ENCODE assay signal across 12 mouse cellular contexts in genomic region chr2:163364785-163365541, GRCm38 (mm10). TPM values are rescaled to one million over a fixed set of nuclear protein-coding genes. Genes with fewer than 3 reads are reported as not detected.
DNase-seq lines count a peak whose midpoint lies in the region; ATAC-seq and TF ChIP-seq lines count a peak whose summit lies in the region.
"Had no signal": no experiment of that assay in that cellular context is flagged by ENCODE, and none has a peak within 500 bp of the region (broad histone marks: within the 10 kb centered on the region; RNA-seq: fewer than 3 reads in every experiment).

No protein-coding gene starts in this region.

- WGBS in heart, embryonic 12.5 days: 46% methylated on average over 18 of the region's 18 CpGs
- 59% methylated on average over 18 of the region's 18 CpGs for WGBS in intestine, embryonic 16.5 days
- WGBS in stomach, embryonic 15.5 days: 47% methylated on average over 18 of the region's 18 CpGs
- 83% methylated on average over 18 of the region's 18 CpGs for WGBS in thymus, adult 2 months

- no peaks in the 10 kb centered on the region for H3K9me3 ChIP-seq in heart, embryonic 12.5 days (replicated peaks)
- H3K9me3 ChIP-seq in intestine, embryonic 16.5 days (ENCODE audit: control insufficient read depth, low read length): no peaks in the 10 kb centered on the region
- no peaks in the 10 kb centered on the region for H3K9me3 ChIP-seq in stomach, embryonic 15.5 days
- H3K9me3 ChIP-seq: limb, embryonic 12.5 days had no signal

- peaks cover 79% of the 10 kb centered on the region for H3K4me1 ChIP-seq in heart, embryonic 12.5 days (replicated peaks)
- peaks cover 4% of the 10 kb centered on the region; the same call in 1 of the 2 replicates for H3K4me1 ChIP-seq in intestine, embryonic 16.5 days (ENCODE audit: control insufficient read depth, insufficient read depth, low read length)
- peaks cover 15% of the 10 kb centered on the region; the same call in 1 of the 2 replicates for H3K4me1 ChIP-seq in stomach, embryonic 15.5 days
- H3K4me1 ChIP-seq in thymus, adult 2 months (replicated peaks; ENCODE audit: control insufficient read depth, insufficient read depth, low read length): no peaks in the 10 kb centered on the region
- H3K4me1 ChIP-seq: limb, embryonic 12.5 days had no signal

- H3K4me3 ChIP-seq in heart, embryonic 12.5 days: no peak overlapping the region
- no peak overlapping the region for H3K4me3 ChIP-seq in intestine, embryonic 16.5 days (ENCODE audit: low read length)
- no peak overlapping the region for H3K4me3 ChIP-seq in stomach, embryonic 15.5 days (replicated peaks)
- no peak overlapping the region for H3K4me3 ChIP-seq in thymus, adult 2 months (ENCODE audit: control insufficient read depth, insufficient read depth, low read length)
- H3K4me3 ChIP-seq: limb, embryonic 12.5 days had no signal

- TF ChIP-seq CTCF in thymus, adult 2 months (IDR thresholded peaks at IDR 0.05; ENCODE audit: borderline replicate concordance, control insufficient read depth, extremely low read depth, insufficient read depth, low read length, poor library complexity): no peak

- H3K36me3 ChIP-seq in heart, embryonic 12.5 days: peaks cover 27% of the 10 kb centered on the region
- H3K36me3 ChIP-seq in intestine, embryonic 16.5 days (ENCODE audit: control insufficient read depth, insufficient read depth, low read length): no peaks in the 10 kb centered on the region
- no peaks in the 10 kb centered on the region for H3K36me3 ChIP-seq in stomach, embryonic 15.5 days
- no peaks in the 10 kb centered on the region for H3K36me3 ChIP-seq in thymus, adult 2 months (ENCODE audit: control insufficient read depth, insufficient read depth, low read length)
- H3K36me3 ChIP-seq: limb, embryonic 12.5 days had no signal

- H3K9ac ChIP-seq in heart, embryonic 12.5 days: peak overlapping the region; percentile 74
- no peak overlapping the region for H3K9ac ChIP-seq in intestine, embryonic 16.5 days (ENCODE audit: low read depth, low read length)
- no peak overlapping the region for H3K9ac ChIP-seq in stomach, embryonic 15.5 days

- peak overlapping the region; percentile 53; the same call in 1 of the 2 replicates for H3K4me2 ChIP-seq in heart, embryonic 12.5 days
- H3K4me2 ChIP-seq in intestine, embryonic 16.5 days (ENCODE audit: low read depth, low read length): no peak overlapping the region
- no peak overlapping the region for H3K4me2 ChIP-seq in stomach, embryonic 15.5 days
- H3K4me2 ChIP-seq: limb, embryonic 12.5 days; midbrain, embryonic 11.5 days had no signal

- TF ChIP-seq POLR2A in thymus, adult 2 months (IDR thresholded peaks at IDR 0.05; ENCODE audit: control insufficient read depth, extremely low read depth, insufficient read depth, low read length, poor library complexity): no peak

- peak overlapping the region; percentile 99 for H3K27ac ChIP-seq in heart, embryonic 12.5 days (ENCODE audit: poor library complexity, severe bottlenecking)
- H3K27ac ChIP-seq in intestine, embryonic 16.5 days (ENCODE audit: low read length): peak overlapping the region; percentile 57
- peak overlapping the region; percentile 67 for H3K27ac ChIP-seq in stomach, embryonic 15.5 days
- H3K27ac ChIP-seq in thymus, adult 2 months (ENCODE audit: control insufficient read depth, insufficient read depth, low read length): no peak overlapping the region
- H3K27ac ChIP-seq: limb, embryonic 12.5 days had no signal

- no peaks in the 10 kb centered on the region for H3K27me3 ChIP-seq in heart, embryonic 12.5 days (replicated peaks)
- no peaks in the 10 kb centered on the region for H3K27me3 ChIP-seq in intestine, embryonic 16.5 days (replicated peaks; ENCODE audit: control insufficient read depth, insufficient read depth, low read length)
- H3K27me3 ChIP-seq in stomach, embryonic 15.5 days (replicated peaks): no peaks in the 10 kb centered on the region
- H3K27me3 ChIP-seq in thymus, adult 2 months (ENCODE audit: control insufficient read depth, insufficient read depth, low read length): no peaks in the 10 kb centered on the region

- DNase-seq in heart, adult 11 months: no peak
- DNase-seq in kidney, postnatal 10 days: peak; percentile 53
- no peak for DNase-seq in kidney, adult 9 months
- no peak for DNase-seq in thymus, adult 2 months
- no peak for DNase-seq in MN1 (ENCODE audit: low spot score)
- DNase-seq: cerebellum, adult 18-20 months had no signal

- ATAC-seq in heart, embryonic 12.5 days (ENCODE audit: insufficient number of reproducible peaks, low FRiP score): no peak
- ATAC-seq in intestine, embryonic 16.5 days: peak; percentile 25; the same call in 1 of the 2 replicates
- ATAC-seq in stomach, embryonic 15.5 days (ENCODE audit: insufficient read depth, low FRiP score, low read depth): 0 out of 2 replicates have a peak, but pooled peaks have one; percentile 33
- ATAC-seq: inflammation-experienced regulatory T-cells, adult 6 months had no signal

RNA-seq across cellular contexts. Expression of gene Jph2, which starts 32.8 kb away (rescaled TPM):
- polyA plus RNA-seq in heart, embryonic 12.5 days (2016; fragmentation: Nextera tagmentation; extraction: Ambion mirVana): 62.5 and 62.7 TPM in 2 replicates
- 6.3 and 7.5 TPM in 2 replicates for polyA plus RNA-seq in intestine, embryonic 16.5 days (2015; fragmentation: Nextera tagmentation; extraction: Ambion mirVana)
- polyA plus RNA-seq in stomach, embryonic 15.5 days (2015; fragmentation: Nextera tagmentation; extraction: Ambion mirVana): 12.7 and 13.1 TPM in 2 replicates
- 3.3 and 14.7 TPM in 2 replicates for polyA plus RNA-seq in thymus, adult 2 months (2012; rRNA removed)
- polyA plus RNA-seq: inflammation-experienced regulatory T-cells, adult 6 months had no signal

RNA-seq across cellular contexts. Expression of gene Oser1, which starts 59.5 kb away (rescaled TPM):
- polyA plus RNA-seq in heart, embryonic 12.5 days (2016; fragmentation: Nextera tagmentation; extraction: Ambion mirVana): 55.3 and 57.2 TPM in 2 replicates
- polyA plus RNA-seq in intestine, embryonic 16.5 days (2015; fragmentation: Nextera tagmentation; extraction: Ambion mirVana): 79.4 and 85.8 TPM in 2 replicates
- 79.1 and 84.6 TPM in 2 replicates for polyA plus RNA-seq in stomach, embryonic 15.5 days (2015; fragmentation: Nextera tagmentation; extraction: Ambion mirVana)
- polyA plus RNA-seq in thymus, adult 2 months (2012; rRNA removed): 18.5 and 19.3 TPM in 2 replicates
